Mouse (Mus musculus): Measurements from ENCODE around the gene Gfra1.

Gene Gfra1

DNA sequence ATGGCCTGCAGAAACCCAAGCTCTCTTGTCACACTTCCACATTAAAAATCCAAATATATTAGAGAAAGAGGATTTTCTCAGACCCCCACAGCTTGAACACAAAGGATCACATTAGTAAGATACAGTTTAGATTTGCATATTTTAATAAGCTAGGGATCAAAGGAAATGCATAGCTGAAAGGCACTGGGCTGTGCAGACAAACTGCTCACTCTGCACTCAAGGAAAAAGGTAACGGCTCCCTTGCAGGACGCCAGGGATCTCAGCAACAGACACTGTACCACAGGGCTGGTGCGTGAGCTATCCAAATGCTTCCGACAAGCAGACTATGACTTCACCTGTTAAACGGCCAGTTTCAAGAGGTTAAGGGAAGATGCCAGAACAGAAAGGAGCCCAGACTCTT, 127.7 kb downstream of the Gfra1 start:
- in situ Hi-C loops (cut with MboI): no loop called here

DNA sequence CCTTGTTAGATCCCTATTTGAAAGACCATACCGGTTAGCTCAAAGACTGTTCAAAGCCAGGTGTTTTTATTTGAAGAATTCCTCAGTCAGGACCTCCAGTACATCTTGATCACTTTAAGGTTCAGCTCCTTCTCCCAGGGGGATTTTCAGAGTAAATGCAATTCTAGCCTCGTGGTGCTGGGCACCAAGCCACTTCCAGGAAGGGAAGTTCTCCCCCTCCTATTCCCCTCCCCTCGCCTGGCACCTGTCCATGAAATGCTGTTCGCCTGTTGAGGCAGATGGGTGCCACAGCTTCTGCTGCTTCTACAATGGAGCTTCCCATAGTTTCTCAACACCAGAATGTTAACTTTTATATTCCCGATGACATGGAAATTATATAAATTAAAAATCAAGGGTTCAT, 139.2 kb downstream of the Gfra1 start:
- in situ Hi-C loops (cut with MboI): no loop called here

DNA sequence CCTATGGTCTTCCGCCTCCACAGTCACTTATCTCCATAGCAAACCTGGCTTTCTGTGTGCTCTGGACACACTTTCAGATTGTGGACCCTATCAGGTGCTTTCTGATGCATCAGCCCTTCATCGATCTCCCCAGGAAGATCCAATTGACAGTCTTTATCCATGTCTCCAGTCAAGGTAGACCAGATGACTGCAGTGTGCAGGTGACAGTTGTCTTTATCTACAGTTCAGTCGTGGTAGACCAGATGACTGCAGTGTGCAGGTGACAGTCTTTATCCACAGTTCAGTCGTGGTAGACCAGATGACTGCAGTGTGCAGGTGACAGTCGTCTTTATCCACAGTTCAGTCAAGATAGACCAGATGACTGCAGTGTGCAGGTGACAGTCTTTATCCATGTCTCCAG, 140.0 kb downstream of the Gfra1 start:
- in situ Hi-C loops (cut with MboI): no loop called here

DNA sequence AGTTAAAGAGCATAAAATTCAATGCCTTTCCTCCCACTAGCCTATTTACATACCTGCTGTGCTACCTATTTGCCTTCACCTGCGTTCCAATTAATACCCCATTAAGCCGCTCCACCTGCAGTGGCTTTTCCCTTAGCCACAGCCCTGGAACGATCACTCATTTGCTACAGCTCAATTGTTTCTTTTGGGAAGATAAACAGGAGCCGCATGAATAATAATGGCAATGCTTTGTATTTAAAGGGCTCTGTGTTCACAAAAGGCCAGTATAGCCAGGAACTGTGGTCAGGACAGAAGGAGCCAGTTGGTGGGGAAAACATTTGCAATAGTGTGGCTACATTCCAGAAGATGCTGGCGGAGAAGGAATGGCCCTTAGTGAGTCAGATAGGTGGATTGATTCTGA, 141.1 kb downstream of the Gfra1 start:
- in situ Hi-C loops (cut with MboI): no loop called here

DNA sequence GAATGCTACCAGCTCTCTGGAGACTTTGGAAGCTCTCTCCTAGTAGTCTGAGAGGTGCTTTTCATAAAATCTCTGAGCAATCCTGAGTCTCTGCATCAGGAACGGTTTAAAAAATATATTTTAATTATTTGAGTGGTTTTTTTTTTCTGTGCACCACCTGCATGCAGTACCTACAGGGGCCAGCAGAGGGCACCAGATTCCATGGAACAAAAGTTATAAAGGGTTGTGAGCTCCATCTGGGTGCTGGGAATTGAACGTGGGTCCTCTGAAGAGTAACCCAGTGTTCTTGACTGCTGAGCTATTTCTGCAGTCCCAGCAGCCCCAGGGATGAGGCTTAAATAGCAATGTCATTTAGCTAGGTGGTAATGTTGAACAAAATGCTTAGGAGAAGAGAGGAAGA, 141.9 kb downstream of the Gfra1 start:
- in situ Hi-C loops (cut with MboI): no loop called here

DNA sequence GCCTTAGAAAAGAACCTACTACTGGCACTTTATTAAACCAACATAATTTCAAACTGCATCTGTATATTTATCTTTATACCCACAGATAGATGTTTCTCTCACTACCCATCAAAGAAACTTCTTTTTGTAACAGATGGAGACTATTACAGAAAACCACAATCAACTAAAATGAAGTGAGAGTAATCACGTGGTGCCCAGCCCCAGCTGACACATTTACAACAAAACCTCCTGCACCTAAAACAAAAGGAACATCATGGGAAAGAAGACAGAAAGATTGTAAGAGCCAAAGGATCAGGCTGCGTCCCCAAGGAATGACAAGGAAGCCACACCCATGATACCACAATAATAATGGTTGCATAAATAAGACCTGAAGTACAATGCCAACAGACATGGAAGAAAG, 143.2 kb downstream of the Gfra1 start:
- in situ Hi-C loops (cut with MboI): no loop called here

DNA sequence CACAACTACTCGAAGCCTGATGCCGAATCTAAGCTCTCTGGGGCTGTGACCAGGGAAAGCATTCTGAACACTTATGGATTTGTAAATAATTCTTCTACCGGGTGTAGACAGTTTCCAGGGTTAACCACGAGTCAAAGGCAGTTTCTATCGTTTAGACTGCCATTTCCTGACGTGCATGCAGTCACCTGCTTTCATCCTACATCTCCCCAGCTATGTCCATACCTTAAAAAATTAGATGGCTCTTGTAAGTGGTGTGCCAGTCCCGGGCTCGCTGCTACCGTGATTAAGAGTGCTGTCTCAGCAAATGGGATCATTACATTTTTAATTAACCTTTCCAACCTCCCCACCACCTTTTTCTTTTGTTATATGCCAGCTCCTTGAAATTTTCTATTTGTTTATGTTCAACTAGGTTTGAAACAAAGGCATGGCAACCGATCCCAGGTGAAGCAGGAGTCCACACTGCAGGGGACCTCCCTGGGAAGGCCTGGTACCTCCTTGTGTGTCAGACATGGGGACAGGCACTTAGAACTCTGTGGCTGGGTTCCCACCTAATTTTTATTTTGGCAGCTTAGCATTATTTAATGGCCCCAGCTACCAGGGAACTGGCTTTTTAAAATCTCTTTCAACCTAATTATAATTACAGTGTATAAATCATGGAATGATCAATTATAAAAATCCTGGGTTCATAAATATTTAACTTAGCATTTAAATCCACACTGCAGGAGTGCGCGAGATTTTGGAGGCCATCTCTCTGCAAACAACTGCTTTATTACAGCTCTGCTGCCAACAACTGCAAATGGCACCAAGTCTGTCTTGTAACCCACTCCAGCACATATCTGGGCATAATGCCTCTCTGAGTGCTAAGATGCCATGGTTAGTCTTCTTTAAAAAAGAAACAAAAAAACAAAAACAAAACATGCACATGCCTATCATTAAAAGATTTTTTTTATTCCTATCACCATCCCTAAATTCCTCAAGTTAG, 145.1 kb downstream of the Gfra1 start:
- in situ Hi-C loops (cut with MboI): no loop called here

DNA sequence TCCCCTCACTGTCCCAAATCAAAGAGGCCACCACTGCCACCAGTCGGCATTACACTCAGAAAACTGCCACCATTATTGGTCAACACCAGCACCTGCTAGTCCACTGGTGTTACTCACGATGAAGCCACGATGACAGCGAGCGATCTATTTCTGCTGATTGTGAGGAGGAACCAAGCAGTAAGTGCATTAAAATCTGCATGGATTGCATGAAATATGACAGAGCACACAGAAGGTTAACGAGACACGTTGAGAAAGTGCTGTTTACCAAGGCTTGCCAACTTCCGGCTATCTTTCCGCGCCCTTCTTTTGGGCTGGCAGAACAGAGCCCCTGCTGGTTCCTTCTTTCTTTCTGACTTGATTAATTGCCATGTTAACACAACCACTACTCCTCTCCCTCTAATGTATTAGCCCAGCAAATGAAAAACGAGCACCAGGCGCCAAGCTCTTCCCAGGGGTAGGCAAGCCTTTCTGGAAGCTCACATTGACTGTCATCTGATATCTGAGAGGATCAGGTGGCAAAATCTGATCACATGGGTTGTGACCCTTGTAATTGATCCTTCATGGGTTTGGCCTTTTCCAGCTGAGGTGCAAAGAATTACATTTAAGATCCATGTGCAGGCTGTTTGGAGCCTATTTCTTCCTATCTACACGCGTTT, 146.0 kb downstream of the Gfra1 start:
- in situ Hi-C loops (cut with MboI): no loop called here

DNA sequence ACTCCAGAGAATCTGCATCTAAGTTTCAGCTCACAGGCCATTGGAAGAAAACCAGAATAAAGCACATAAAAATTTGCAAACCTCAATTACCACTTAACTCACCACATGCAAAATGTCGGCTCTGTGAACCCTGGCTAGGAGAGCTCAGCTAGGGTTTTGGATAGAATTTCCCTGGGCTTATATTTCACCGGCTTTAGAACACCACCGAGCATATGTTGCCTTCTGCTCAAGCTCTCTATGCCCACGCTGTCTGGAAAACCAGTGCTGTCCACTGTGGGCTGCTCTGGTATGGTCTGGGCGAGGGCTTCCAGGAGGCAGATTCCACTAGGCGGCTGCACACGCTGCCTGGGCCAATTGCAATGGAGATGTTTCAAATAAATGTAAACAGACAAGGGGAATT, 154.6 kb downstream of the Gfra1 start:
- in situ Hi-C loops (cut with MboI): no loop called here

DNA sequence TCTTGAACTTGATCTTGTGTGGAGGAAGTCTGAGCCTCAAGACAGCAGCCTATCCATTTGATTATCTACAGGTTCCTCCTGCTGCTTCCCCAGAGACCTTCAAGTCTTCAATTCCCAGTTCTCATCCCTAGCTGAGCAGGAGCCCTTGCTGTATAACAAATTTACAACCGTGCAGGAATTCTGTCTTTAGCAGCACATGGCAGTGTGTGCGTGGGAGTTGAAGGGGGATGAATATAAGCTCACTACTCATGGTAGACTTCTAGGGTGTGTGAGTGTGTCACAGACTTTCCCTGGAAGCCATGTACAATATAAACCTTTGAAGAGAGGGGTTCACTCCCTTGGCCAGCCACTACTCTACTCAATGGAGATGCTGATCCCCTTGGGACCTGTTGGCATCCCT, 157.8 kb downstream of the Gfra1 start:
- in situ Hi-C loops (cut with MboI): no loop called here

DNA sequence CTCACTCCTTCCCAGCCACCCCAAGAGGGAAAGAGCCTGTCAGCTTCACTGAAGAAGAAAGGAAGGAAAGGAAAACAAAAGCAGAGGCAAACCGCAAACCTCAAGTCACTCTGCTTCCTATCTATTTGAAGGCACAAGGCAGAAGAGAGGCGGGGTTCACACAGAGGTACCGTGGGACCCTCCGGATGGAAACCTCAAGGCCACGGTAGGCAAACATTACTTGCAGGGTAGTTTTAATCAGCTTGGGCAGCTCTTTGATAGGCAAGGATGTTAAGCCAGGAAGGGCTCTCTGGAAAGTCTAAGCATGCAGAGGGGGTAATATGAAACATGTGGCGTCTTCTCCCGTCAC, 158.9 kb downstream of the Gfra1 start:
- in situ Hi-C loops (cut with MboI): no loop called here

DNA sequence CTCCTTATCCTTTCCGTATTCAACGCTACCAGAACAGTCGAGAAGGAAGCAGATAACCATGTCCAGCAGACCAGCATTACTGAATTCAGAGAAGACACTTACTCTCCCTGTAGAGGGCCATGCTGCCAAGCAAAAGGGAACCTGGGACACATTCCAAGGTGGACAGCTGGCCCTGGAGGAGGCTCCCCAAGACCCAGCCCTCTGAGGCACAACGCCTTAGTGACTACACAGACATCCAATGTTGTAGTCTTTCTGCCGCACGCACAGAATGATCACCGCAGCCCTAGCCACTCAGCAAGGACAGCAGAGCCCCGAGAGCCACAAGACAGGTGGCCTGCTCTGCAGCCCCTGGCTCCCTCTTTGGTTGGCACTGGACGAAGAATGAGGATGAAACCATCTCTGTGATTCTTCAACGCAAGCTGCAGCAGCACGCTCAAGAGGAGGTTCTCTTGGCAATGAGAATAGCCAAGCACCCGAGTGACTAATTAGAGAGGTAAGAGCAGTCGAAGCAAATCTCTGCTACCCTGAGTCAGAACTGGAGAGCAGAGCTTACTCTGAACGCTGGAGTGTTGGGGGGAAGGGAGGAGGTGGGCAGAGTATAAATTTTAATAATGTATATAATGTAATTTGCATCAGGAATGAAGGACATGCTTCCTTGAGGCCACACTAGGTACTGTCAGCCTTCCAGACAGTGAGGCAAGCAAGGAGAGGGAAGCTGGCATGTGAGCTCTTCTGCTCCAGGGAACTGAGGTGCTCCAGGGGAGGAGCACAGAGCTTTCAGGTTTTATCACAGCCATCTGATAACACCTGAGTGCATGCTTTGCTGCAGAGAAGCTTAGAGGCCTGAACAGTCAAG, 159.5 kb downstream of the Gfra1 start:
- in situ Hi-C loops (cut with MboI): no loop called here

DNA sequence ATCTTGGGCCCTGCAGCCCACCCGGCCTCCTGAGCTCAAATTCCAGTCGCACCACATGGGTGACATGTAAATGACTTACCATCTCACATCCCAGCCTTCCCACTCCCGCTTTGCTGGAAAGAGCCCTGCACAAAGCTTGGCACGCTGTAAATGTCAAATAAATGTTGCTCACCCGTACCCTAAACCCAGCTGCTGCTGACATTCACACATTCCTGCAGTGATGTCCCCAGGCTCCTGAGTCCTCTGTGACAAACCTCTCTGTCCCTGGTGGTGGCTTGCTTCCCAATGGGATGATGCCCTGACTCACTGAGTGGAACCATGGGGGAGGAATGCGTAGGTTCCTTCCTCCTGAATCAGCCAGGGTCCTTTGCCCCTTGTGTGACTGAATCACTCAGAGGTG, 167.6 kb downstream of the Gfra1 start:
- in situ Hi-C loops (cut with MboI): no loop called here

DNA sequence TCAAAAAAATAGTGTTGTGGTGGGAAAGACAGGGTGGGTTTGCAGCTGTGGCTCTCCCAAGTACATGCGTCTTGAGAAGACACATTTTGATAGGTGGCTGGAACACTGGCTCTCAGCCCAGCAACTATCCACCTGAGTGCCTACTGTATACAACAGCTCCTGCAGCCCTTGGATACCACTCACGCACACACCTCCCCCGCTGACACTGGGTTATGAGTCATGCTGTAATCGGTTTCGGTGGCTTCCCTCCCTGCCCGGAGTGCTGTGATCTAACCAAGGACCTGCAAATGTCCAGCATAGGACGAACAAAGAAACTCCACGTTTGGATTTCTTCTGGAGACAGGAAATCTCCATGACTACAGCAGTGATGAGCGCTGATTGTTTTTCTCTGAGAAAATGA, 180.4 kb downstream of the Gfra1 start:
- in situ Hi-C loops (cut with MboI): no loop called here

DNA sequence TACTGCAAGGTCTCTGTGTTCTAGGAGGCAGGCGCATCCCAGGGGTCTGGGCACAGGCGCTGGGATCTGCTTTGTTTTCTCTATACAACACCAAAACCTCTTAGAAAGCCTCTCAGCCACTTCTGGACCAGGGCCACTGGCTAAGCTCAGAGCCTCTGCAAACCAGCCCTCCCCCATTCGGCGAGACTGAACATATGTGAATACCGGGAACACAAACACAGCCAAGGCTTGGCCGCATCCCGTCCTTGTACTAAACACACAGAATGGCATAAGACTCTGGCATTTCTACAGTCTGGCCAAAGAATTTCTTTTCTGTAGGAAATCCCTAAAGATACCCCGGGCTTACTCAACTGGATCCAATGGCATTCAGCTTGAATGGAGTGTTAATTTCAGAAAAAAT, 183.9 kb downstream of the Gfra1 start:
- in situ Hi-C loops (cut with MboI): no loop called here

DNA sequence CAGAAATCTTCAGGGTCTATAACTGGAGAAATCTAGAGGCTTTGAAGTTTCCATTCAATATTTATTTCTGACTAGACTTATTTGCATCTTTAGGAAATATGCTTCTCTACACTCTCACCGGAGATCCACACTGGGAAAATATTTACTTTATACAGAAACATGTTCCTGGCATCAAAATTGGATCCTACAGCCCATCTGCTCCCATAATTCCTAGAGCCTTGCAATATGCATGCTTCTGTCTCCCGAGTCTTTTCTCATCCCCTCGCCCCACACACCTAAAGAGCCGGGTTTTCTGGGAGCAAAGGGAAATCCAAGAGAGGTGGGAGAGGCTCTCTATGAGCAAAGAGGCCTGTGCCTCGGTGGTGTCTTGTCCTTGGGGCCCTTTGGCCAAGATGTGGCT, 184.9 kb downstream of the Gfra1 start:
- in situ Hi-C loops (cut with MboI): no loop called here

DNA sequence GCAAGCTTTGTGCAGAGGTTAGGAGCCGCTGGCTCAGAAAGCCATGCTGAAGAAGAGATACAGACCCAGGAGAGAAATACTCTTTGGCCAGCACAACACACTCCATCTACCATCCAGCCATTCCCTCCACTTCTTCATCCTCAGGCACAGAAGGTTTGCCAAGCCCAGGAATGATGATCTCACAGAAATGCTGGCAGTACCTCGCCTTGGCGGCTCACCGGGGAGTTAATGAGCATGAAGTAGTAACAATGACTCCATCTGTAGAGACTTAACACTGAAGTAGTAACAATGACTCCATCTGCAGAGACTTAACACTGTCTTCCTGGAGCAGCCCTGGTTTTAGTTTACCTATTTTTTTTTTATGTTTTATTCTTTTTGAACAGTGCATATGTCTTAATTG, 187.2 kb downstream of the Gfra1 start:
- in situ Hi-C loops (cut with MboI): no loop called here

DNA sequence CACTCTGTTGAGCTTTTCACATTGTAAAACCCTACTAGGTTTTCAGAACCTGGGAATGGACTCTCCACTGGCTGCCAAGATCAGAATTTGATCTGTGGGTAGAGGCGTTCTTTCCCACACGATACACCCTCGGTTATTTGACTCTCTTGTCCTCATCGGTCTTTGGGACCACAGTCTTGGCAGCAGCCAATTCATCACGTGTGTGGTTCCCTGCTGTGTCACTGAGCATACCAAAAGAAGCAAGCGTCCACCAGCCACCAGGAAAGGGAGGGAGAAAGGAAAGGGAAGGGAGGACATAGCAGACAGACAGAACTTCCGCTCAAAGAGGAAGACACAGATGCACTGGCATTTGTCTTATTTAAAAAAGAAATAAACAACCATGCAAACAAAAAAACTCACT, 189.1 kb downstream of the Gfra1 start:
- in situ Hi-C loops (cut with MboI): no loop called here

DNA sequence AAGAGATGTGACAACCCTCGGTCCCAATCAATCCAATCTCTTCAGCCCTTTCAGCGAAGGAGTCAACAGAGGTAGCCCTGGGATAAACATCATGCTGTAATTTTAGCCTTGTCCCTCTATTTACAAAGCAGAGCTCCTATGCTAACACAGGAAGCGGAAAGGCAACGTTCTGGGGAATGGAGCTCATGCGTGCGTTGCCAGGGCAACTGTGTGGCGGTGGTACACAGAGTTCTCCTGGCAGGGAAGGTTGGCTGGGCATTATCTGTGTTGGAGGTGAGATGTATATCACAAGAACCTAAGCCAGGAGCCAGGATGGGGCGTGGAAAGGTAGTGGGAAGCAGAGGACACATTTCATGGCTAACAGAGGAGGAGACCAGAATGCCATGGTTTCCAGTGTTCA, 194.8 kb downstream of the Gfra1 start:
- in situ Hi-C loops (cut with MboI): no loop called here

DNA sequence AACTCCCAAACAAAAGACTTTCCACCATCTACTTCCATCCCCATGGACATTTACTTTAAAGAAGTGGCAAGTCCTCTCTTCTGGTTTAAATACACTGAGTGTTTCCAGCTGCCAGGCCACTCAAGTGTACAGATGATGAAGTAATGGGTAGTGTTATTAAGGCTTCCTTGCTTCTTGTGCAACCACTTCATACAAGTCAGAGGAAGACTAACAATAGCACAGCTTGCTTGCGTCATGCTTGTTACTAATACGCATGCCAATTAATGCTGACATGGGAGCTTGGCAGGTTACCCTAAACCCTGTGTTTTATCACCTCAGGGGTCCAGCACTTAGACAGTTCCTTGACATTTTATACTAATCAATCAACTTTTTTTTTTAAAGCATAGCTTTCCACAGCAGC, 196.5 kb downstream of the Gfra1 start:
- in situ Hi-C loops (cut with MboI): no loop called here

DNA sequence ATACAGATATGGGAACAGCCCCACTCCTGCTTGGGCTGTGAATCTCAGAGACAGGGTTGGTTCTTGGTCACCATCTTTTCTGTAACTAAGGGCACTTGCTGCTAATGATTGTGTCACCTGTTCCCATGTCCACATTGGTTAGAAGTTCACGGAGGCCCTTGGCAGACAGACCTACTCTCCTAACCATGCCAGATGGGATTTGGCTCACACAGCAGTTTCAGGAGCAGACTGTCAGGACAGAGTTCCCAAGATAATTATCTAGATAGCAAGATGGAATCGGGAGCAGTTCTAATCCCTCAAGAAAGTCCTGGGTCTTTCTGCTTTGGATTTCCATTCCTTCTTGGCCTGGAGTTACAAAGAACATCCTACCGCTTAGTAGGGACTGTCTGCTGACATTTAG, 199.2 kb downstream of the Gfra1 start:
- in situ Hi-C loops (cut with MboI): no loop called here

DNA sequence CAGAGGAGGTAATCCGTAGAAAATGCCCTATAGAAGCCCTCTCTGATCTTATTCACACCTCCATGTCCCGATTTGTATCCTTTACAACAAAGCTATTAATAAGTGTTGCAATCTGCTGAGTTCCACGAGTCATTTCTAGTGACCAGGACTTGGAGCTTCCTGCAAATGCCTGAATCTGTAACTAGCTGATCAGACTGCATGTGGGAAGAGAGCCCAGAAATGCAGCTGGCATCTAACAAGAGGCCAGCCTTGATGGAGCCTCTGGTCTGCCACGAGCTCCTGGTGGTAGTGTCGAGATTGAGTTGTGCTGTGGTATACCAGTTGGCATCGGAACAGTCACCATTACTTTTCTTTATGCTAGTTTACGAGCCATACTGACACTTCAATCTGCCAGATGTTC, 200.3 kb downstream of the Gfra1 start:
- in situ Hi-C loops (cut with MboI): no loop called here

DNA sequence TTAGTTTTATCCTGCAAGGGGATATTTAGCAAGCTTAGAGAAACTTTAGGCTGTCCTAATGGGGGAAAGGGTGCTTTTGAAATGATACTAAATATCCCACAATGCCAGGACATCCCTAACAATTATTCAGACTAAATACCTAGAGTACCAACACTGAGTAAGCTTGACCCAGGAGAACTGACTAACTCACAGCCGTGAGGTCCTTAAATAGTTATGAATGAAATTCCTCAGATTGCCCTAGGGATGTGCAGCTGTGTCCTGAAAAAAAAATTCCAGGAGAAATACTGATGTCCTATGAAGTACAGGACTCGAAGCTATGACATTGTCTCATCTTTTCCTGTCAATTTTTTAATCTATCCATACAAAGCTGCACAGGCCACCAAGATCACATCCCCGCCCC, 201.5 kb downstream of the Gfra1 start:
- in situ Hi-C loops (cut with MboI): no loop called here
